Mouse (Mus musculus) intestine, postnatal 0 days (tissue): ENCODE measurements around the gene Rnf41. TPM values are rescaled to one million over a fixed set of nuclear protein-coding genes. Genes with fewer than 3 reads are reported as not detected.
A peak's percentile ranks its signal among the peaks of the same experiment; 100 is the strongest.

Experiments
- ATAC-seq: fragments of 200-750 bp; cut with Nextera tagmentation; 2 replicates; pipeline ENCODE4 v1.8.0; 2017; ENCODE audit warnings: mild to moderate bottlenecking, moderate TSS enrichment, moderate library complexity
- H3K27ac ChIP-seq: fragments of 300-500 bp; sonication (generic); 2 replicates; pipeline ENCODE4 v1.5.1; 2014; ENCODE audit warnings: mild to moderate bottlenecking, low read depth, low read length, moderate library complexity
- H3K27me3 ChIP-seq: fragments of 300-500 bp; sonication (generic); replicated peaks from 2 replicates; pipeline ENCODE4 v1.6.1; 2014; ENCODE audit warnings: low read length, mixed read lengths; ENCODE audit not compliant: control insufficient read depth, insufficient read depth
- H3K36me3 ChIP-seq: fragments of 300-500 bp; sonication (generic); 2 replicates; pipeline ENCODE4 v1.6.1; 2014; ENCODE audit warnings: mild to moderate bottlenecking, moderate library complexity; ENCODE audit not compliant: control insufficient read depth, insufficient read depth
- H3K4me1 ChIP-seq: fragments of 300-500 bp; sonication (generic); replicated peaks from 2 replicates; pipeline ENCODE4 v1.6.1; 2014; ENCODE audit warnings: antibody characterized with exemption, low read length, mixed read lengths; ENCODE audit not compliant: control insufficient read depth, insufficient read depth
- H3K4me2 ChIP-seq: fragments of 300-500 bp; sonication (generic); replicated peaks from 2 replicates; pipeline ENCODE4 v1.6.1; 2014; ENCODE audit warnings: low read depth, mild to moderate bottlenecking, moderate library complexity
- H3K4me3 ChIP-seq: fragments of 300-500 bp; sonication (generic); 2 replicates; pipeline ENCODE4 v1.5.1; 2014; ENCODE audit warnings: low read depth, low read length
- H3K9ac ChIP-seq: fragments of 300-500 bp; sonication (generic); 2 replicates; pipeline ENCODE4 v1.6.1; 2014; ENCODE audit warnings: mild to moderate bottlenecking, low read depth, low read length
- H3K9me3 ChIP-seq: fragments of 300-500 bp; sonication (generic); 2 replicates; pipeline ENCODE4 v1.6.1; 2016; ENCODE audit warnings: mixed run types; ENCODE audit not compliant: control insufficient read depth
- CTCF ChIP-seq: sonication (generic); IDR thresholded peaks from 2 replicates; pipeline ENCODE4 v1.5.1; 2016; ENCODE audit warnings: low read depth, mild to moderate bottlenecking, control low read depth, antibody characterized with exemption, moderate library complexity
- WGBS: fragments of 180-500 bp; shearing (Covaris S2); extraction: QIAGEN DNeasy Blood & Tissue Kit; methylation state at CpG from one replicate; pipeline ENCODE4 v1.1.7; 2014; 5-methylcytosine and 5-hydroxymethylcytosine counted together
- polyA plus RNA-seq: library from polyadenylated mRNA; unstranded; fragments of >200 nt; fragmentation: Nextera tagmentation; extraction: Ambion mirVana; gene quantifications from 2 replicates; pipeline ENCODE4 v1.2.1, GENCODE M21; 2015

Rnf41 gene
- polyA plus RNA-seq, 1 experiment from 2014 or later: 29.1 TPM

GRCm38 (mm10) chr10:128401638-128402037 is 9.8 kb upstream of the Rnf41 start:
- no peak for ATAC-seq
- no peak overlapping the region for H3K4me3 ChIP-seq
- H3K36me3 ChIP-seq: peaks cover 13% of the 10 kb centered on the region; the same call in 1 of the 2 replicates
- H3K9me3 ChIP-seq: no peaks in the 10 kb centered on the region
- no peaks in the 10 kb centered on the region for H3K4me1 ChIP-seq
- WGBS: 71% methylated on average over 9 of the region's 9 CpGs
- H3K27ac ChIP-seq: no peak overlapping the region
- H3K4me2 ChIP-seq: no peak overlapping the region
- H3K9ac ChIP-seq: no peak overlapping the region
- no peaks in the 10 kb centered on the region for H3K27me3 ChIP-seq
- TF ChIP-seq CTCF: no peak

GRCm38 (mm10) chr10:128403931-128404330 is 7.5 kb upstream of the Rnf41 start:
- peaks cover 19% of the 10 kb centered on the region for H3K36me3 ChIP-seq
- no peak overlapping the region for H3K27ac ChIP-seq
- no peak overlapping the region for H3K9ac ChIP-seq
- no peak for TF ChIP-seq CTCF
- H3K27me3 ChIP-seq: no peaks in the 10 kb centered on the region
- 88% methylated on average over 7 of the region's 7 CpGs for WGBS
- no peaks in the 10 kb centered on the region for H3K4me1 ChIP-seq
- ATAC-seq: no peak
- no peak overlapping the region for H3K4me3 ChIP-seq
- no peak overlapping the region for H3K4me2 ChIP-seq
- no peaks in the 10 kb centered on the region for H3K9me3 ChIP-seq

- peak overlapping the region; percentile 80 for H3K27ac ChIP-seq
- WGBS: 14% methylated on average over 35 of the region's 35 CpGs
- H3K4me2 ChIP-seq: peak overlapping the region; percentile 88
- no peak for TF ChIP-seq CTCF
- peaks cover 19% of the 10 kb centered on the region for H3K36me3 ChIP-seq
- ATAC-seq: peak; percentile 3
- H3K27me3 ChIP-seq: no peaks in the 10 kb centered on the region
- peak overlapping the region; percentile 98 for H3K4me3 ChIP-seq
- no peaks in the 10 kb centered on the region for H3K9me3 ChIP-seq
- peaks cover 4% of the 10 kb centered on the region; the same call in 1 of the 2 replicates for H3K4me1 ChIP-seq
- peak overlapping the region; percentile 57 for H3K9ac ChIP-seq
Measured at GRCm38 (mm10) chr10:128408591-128409535, 2.6 kb upstream of the Rnf41 start.

- ATAC-seq: peak; percentile 86
- H3K9me3 ChIP-seq: no peaks in the 10 kb centered on the region
- H3K4me1 ChIP-seq: peaks cover 4% of the 10 kb centered on the region; the same call in 1 of the 2 replicates
- peaks cover 19% of the 10 kb centered on the region for H3K36me3 ChIP-seq
- H3K27ac ChIP-seq: peak overlapping the region; percentile 93
- H3K27me3 ChIP-seq: no peaks in the 10 kb centered on the region
- H3K9ac ChIP-seq: peak overlapping the region; percentile 57
- WGBS: 2% methylated on average over 36 of the region's 36 CpGs
- peak; percentile 86 for TF ChIP-seq CTCF
- peak overlapping the region; percentile 98 for H3K4me3 ChIP-seq
- peak overlapping the region; percentile 88 for H3K4me2 ChIP-seq
Measured at GRCm38 (mm10) chr10:128409692-128410559, 1.5 kb upstream of the Rnf41 start.

GRCm38 (mm10) chr10:128410560-128410845 is 954 bp upstream of the Rnf41 start:
- TF ChIP-seq CTCF: no peak
- 14% methylated on average over 4 of the region's 4 CpGs for WGBS
- no peak for ATAC-seq
- no peaks in the 10 kb centered on the region for H3K27me3 ChIP-seq
- no peak overlapping the region for H3K9ac ChIP-seq
- no peaks in the 10 kb centered on the region for H3K9me3 ChIP-seq
- H3K36me3 ChIP-seq: peaks cover 17% of the 10 kb centered on the region
- peak overlapping the region; percentile 88 for H3K4me2 ChIP-seq
- H3K4me1 ChIP-seq: peaks cover 4% of the 10 kb centered on the region; the same call in 1 of the 2 replicates
- peak overlapping the region; percentile 93 for H3K27ac ChIP-seq
- H3K4me3 ChIP-seq: peak overlapping the region; percentile 98

- peaks cover 4% of the 10 kb centered on the region; the same call in 1 of the 2 replicates for H3K4me1 ChIP-seq
- peaks cover 16% of the 10 kb centered on the region for H3K36me3 ChIP-seq
- H3K27me3 ChIP-seq: no peaks in the 10 kb centered on the region
- H3K27ac ChIP-seq: peak overlapping the region; percentile 93
- no peak for TF ChIP-seq CTCF
- no peaks in the 10 kb centered on the region for H3K9me3 ChIP-seq
- no peak for ATAC-seq
- H3K4me3 ChIP-seq: peak overlapping the region; percentile 98
- H3K9ac ChIP-seq: peak overlapping the region; percentile 82
- H3K4me2 ChIP-seq: peak overlapping the region; percentile 88
- WGBS: 0% methylated on average over 14 of the region's 14 CpGs
Measured at GRCm38 (mm10) chr10:128412055-128412381, 561 bp downstream of the Rnf41 start.
